Mouse (Mus musculus) ES-E14 (cell line): ENCODE results near the gene Cacna1d.

Source experiments
- CHD2 ChIP-seq: IDR thresholded peaks from 2 replicates; pipeline ENCODE4 v1.6.1; 2014; ENCODE audit warnings: mild to moderate bottlenecking, low read depth, low read length, inconsistent platforms
- HCFC1 ChIP-seq: IDR thresholded peaks from 2 replicates; pipeline ENCODE4 v1.6.1; 2012; ENCODE audit warnings: low read length, inconsistent platforms, borderline replicate concordance; ENCODE audit not compliant: insufficient read depth
- MAFK ChIP-seq: IDR thresholded peaks from 2 replicates; pipeline ENCODE4 v1.6.1; 2014; ENCODE audit warnings: mild to moderate bottlenecking, low read depth, low read length, inconsistent platforms; ENCODE audit not compliant: insufficient read depth
- ZC3H11A ChIP-seq: IDR thresholded peaks from 2 replicates; pipeline ENCODE4 v1.6.1; 2012; ENCODE audit warnings: low read depth, mild to moderate bottlenecking, inconsistent platforms, low read length, borderline replicate concordance
- ZNF384 ChIP-seq: IDR thresholded peaks from 2 replicates; pipeline ENCODE4 v1.6.1; 2012; ENCODE audit warnings: low read depth, low read length, inconsistent platforms

DNA sequence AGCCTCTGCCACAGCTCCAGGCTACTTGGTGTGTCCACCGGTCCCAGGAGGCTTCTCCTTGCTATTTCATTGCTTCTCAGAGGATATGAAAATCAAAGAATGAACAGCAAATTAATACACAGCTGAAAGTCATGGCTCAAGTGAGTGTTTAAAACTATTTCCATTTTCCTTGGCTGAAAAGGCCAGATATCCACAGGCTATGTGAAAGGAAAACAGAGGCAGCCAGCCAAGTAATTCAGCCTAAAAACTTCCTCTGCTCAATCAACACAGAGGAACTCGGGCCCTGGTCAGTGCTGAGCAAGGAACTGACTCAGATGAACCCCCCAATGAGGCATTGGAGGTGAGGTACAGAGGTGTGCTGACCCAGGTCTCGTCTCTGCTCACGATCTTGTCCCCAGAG, 165.0 kb downstream of the Cacna1d start:
- TF ChIP-seq MAFK (no peak), HCFC1 (no peak), ZC3H11A (no peak), ZNF384 (no peak), CHD2 (no peak)
